Mouse (Mus musculus): ENCODE measurements around the gene P2ry12.

The P2ry12 gene

DNA sequence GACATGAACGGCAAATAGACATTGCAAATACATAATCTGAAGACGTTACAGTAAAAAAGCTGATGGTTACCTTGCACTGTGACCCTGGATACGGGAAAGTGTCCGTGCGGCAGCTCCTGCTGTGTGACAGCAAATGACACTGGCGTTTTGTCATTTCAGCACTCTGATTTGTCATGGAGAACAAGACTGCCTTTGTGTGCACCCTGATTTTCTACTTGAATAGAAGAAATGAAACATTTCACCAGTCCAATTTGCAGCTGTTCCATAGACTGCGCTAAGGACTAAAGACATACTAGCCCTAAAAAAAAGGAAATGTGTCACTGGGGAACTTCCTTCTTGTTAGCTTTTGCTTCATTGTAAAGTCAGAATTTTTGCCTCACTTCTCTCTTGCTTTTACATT is at the start of gene P2ry12:
TSS of gene P2ry12 (minus strand) at position 168 of the 400 bp plus-strand sequence.
- no peak for DNase-seq

GRCm38 (mm10) chr3:59305518-59305917 is 42.8 kb upstream of the P2ry12 start:
- DNase-seq: no peak

DNA sequence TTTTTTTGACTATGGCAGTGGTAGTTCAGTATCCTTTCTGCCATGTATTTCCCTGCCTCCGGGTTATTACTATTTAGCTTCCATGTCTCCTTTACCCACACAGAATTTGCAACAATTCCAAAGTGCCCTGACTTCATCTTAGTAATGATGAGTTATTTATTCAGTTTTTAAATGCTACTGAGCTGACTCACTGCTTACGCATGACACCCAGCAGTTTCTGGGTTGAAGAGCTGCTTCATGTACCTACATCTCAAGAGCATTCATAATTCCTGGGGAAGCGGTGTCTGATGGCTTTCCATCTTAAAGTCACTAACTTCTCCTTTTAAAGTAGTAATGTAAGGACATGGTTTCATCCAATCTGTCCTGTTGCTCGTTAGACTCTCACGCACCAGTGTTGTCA is 42.3 kb upstream of the P2ry12 start:
- no peak for DNase-seq

- DNase-seq: no peak
Observed at GRCm38 (mm10) chr3:59297653-59298052, 35.0 kb upstream of the P2ry12 start.

GRCm38 (mm10) chr3:59296563-59297130 is 34.0 kb upstream of the P2ry12 start:
- no peak for DNase-seq

DNA sequence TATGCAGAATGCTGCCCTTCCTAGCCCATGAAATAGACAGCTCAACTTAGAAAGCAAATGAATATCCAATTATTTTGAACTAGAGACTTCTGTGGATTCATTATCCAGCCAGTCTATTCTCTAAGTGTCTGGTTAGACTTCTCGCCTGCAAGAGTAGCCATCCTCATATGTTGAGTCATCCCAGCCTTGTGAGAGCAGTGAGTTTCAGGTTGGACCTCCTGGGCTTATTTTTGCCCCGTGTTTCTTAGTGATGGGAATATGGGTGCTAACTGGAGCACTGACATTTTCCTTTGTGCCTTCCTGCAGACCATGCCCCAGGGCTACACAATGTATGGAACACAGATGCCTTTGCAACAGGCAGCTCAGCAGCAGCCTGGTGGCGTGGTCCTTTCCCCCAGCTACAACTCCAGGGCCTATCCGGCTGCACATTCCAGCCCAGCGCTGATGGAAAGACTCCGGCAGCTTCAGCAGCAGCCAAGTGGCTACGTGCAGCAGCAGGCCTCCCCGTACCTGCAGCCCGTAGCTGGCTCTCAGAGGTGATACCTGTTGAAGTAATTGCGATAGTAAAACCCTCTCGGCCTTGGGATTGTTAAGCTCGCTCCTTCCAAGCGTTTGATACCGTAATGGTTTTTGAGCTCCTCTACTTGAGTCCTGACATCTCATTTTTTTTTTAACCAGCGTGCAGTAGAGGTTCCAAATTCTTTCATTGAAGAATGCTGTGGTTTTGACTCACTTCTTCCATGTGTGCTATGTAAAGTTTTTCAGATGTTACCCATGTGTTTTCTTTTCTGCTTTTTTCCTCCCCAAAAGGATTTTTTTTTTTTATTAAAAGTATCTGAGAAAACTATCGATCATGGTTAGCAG is 33.3 kb upstream of the P2ry12 start:
- DNase-seq: no peak

DNA sequence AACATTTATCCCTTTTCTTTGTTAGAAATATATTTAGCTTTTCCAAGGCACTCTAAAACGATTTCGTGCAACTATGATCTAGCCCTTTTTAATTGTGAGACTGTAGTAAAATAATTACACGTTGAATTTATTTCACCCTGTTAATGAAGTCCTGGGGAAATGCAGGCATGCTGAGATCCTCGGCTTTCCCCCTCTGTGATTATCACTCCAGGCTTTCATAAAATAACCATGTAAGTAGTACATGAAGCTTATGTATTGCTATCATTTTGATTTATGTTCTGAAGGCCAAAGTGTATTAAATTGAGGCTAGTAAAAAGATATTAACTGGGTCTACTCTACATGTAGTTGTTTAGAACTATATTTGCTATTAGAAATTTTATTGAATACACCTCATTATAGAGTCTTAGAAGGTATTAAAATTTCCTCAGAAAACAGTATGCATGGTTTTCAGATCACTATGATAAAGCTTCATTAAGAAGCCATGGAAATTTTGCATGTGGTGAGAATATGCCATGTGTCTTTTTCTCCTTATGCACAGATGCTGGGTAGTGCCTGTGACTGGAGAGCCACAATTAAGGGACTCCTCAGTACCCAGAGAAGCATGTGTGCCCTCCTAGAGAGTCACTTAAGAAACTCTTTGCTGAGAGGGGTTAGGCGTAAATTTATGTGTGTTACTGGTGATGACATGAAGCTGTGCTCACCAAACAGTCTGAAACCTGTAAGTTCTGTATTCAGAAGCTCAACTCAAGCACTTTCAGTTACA is 30.9 kb upstream of the P2ry12 start:
- no peak for DNase-seq

GRCm38 (mm10) chr3:59290551-59290950 is 27.9 kb upstream of the P2ry12 start:
- no peak for DNase-seq

GRCm38 (mm10) chr3:59278620-59279019 is 15.9 kb upstream of the P2ry12 start:
- DNase-seq: no peak

DNA sequence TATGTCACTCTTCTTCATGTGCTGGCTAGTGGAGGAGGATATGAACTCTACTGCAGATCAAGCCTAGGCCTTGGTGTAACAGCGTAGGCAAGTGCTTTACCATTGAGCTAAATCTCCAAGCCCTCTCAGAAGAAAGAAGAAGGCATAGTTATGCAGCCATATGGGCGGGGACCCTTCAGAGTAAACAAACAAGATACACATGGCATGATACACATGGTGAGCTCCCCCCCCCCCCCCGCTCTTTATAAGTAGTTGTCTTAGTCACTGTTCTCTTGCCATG is 15.5 kb upstream of the P2ry12 start:
- no peak for DNase-seq

GRCm38 (mm10) chr3:59277502-59278253 is 15.0 kb upstream of the P2ry12 start:
- DNase-seq: no peak

DNA sequence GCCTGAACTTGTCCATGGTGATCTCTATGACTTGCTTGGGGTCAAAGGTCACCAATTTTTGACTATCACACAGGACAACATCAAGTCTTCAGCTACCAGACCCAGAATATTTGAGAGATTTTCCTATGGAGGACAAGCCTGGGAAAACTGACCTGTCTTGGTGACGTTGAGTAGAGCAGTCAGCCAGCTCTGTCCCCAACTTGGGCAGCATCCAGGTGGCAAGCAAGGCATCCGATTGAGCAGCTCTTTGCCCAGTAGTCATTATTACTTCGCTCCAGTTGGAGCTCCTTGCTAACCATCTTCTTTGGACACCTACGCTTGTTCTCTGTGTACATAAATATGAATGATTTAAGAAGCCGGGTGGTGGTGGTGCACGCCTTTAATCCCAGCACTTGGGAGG is 8.1 kb upstream of the P2ry12 start:
- DNase-seq: no peak

DNA sequence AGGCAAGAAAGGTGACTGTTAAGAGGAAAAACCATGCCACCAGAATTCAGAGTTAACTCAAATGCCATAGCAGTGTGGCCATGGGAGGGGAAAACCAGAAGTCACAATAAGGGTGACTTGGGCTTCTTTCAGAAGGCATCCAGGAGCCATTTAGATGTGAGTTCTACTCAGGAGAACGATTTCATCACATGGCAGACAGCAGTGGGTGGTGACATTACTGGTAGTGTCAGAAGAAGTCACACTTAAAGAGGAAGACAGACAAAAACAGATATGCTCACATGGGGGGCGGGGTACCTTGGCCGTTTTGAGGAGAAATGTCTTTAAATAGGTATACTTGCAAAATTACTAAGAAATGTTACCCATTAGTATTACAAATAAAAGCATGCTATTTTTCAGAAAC is 1.3 kb upstream of the P2ry12 start:
- no peak for DNase-seq

GRCm38 (mm10) chr3:59263417-59263816 is 746 bp upstream of the P2ry12 start:
- DNase-seq: no peak

GRCm38 (mm10) chr3:59261709-59262472 is 780 bp downstream of the P2ry12 start:
- no peak for DNase-seq

- no peak for DNase-seq
Observed at GRCm38 (mm10) chr3:59260745-59261144, 1.9 kb downstream of the P2ry12 start.

- DNase-seq: no peak
Observed at GRCm38 (mm10) chr3:59257740-59258664, 4.7 kb downstream of the P2ry12 start.

- no peak for DNase-seq
Observed at GRCm38 (mm10) chr3:59250454-59250853, 12.2 kb downstream of the P2ry12 start.

- DNase-seq: no peak
Observed at GRCm38 (mm10) chr3:59248031-59248430, 14.6 kb downstream of the P2ry12 start.

DNA sequence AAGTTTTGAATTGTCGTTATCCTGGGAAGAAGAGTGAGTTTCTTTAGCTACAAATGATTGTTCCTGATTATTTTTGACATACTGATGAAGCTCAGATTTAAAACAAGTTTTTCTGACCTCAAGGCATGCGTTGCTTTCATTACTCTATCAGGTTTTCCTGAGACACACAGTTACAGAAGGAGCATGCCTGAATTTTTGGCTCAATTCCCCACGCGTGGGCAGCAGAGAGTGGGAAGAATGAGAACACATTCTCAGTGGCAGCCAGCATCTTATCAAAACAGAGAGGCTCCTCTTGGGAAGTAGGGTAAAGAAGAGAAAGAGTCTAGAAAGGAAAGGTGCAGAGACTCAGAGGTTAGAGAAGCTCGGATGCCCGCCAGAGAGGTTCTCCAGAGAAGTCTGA is 19.3 kb downstream of the P2ry12 start:
- peak; percentile 91 for DNase-seq

- no peak for DNase-seq
Observed at GRCm38 (mm10) chr3:59234878-59235277, 27.8 kb downstream of the P2ry12 start.
